Mouse (Mus musculus) adrenal gland, adult 18-20 months (tissue): ENCODE measurements at regions not wholly inside any gene's neighbourhood (a gene's known extent, or its start where the extent isn't known, plus 50 kb on each side); places are given as distances from the start of the nearest gene placed in this dataset.

Source experiments
- DNase-seq, 2 experiments: peaks; one replicate each; pipeline ENCODE4 v3.0.0; 2021 to 2022; ENCODE audit warnings: low spot score in 2 of 2

DNA sequence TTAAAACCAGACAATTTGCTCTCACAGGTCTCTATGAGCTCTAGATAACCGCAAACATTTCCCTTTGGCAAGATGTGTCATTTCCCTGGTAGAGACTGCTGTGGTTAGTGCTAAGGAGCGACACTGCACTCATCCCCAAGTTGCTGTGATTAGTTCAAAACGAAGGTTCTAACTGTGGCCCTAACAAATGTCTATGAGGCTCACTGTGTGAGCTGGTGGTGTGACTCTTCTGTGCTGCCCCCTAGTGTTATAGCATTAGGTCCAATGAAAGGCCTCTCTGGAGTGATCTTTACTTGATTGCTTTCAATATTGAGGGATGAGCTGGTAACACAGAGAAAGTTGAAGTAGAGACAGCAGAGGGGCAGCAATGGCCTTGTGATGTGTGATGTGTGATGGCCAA, 262.7 kb downstream of the Pmp22 start:
- no peak for DNase-seq

DNA sequence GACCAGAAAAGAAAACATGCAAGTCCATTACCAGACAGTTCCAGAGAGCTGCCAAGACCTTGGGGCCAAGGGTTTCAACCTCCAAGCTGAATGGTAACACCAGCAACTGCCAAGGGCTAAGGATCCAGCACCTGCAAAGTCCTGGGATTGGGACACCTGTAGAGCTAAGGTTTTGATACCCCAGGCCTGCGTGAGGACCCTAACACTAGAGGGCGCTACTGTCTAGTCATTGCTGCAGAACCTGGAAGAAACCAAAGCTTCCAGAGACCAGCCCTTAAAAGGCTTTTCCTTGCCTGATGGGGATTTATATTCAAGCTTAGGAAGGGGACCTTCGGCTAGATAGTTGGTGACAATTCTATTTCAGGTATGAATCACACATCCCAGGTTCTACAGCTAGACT, 263.6 kb downstream of the Pmp22 start:
- no peak for DNase-seq

- DNase-seq = no peak
Observed at GRCm38 (mm10) chr11:63394201-63394600, 265.4 kb downstream of the Pmp22 start.

- DNase-seq = no peak
Observed at GRCm38 (mm10) chr11:63396386-63396785, 267.6 kb downstream of the Pmp22 start.

- no peak for DNase-seq
Observed at GRCm38 (mm10) chr11:63402741-63403140, 274.0 kb downstream of the Pmp22 start.

GRCm38 (mm10) chr11:63404719-63405118, 275.9 kb downstream of the Pmp22 start:
- DNase-seq = peak; percentile 70 to 72

DNA sequence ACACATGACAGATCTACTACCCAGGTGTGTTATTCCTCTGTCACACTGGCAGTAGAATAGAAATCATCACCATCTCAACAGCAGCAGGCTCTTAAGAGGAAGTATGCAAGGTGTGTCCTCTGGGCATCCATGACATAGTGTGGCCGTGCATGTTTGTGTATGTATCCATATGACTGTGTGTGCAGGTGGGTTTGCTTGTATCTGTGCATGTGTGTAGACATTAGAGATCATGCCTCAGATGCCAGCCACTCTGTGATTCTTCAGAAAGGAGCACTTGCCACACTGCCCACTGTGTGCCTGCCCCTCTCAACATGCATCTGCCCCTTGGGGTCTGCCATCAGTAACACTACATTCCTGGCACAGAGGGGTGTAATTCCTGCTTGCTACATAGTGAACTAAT, 280.6 kb downstream of the Pmp22 start:
- no peak for DNase-seq

DNA sequence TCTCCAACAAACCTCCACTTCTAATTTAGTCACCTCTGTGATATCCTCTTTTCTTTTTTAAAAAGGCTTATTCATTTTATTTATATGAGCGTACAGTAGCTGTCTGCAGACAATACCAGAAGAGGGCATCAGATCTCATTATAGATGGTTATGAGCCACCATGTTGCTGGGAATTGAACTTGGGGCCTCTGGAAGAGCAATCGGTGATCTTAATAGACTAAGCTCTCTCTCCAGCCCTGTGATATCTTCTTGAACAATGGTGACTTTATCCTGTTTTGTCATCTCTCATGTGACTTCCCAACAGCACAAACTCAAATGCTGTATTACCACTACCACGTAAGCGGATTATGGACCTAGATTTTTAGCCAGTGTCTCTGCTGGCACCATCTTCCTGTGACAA, 282.1 kb downstream of the Pmp22 start:
- DNase-seq = no peak

- no peak for DNase-seq
Observed at GRCm38 (mm10) chr11:63412364-63412991, 283.7 kb downstream of the Pmp22 start.

DNA sequence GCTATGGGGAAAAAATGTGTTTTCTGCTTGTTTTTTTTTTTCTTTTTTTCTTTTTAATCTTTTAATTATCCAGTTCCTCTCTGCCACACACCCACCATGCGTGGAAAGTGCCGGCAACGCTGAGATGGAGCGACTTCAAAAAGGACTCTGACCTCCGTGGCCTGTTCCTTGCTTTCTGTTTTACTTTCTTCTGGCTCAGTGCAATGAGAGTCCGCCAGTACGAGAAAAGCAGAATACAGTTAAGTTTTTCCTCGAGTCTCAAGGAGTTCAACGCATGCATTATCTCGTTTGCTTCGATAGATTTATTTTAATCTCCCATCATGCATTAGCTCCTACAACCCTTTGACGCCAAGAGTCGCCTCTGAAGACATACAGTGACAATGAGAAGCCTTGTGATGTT, 284.3 kb downstream of the Pmp22 start:
- no peak for DNase-seq

DNA sequence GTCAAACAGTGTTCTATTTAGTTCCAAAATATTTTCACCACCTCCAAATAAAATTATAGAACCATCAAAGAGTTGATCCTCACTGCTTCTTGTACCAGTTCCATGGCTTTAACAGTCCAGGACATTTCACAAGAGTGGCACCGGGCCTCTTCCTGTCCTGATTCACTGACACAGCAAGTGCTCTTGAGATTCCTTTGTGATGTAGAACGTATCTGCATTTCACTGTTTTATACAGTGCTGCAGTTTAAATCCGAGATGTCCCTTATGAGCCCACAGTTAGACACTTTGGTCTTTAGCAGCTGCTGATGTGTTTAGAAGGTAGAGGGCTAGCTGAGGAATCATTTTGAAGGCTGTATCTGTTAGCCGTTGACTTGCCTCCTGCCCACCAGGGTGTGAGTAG, 284.8 kb downstream of the Pmp22 start:
- DNase-seq = no peak

GRCm38 (mm10) chr11:63418042-63418776, 289.4 kb downstream of the Pmp22 start:
- no peak for DNase-seq

DNA sequence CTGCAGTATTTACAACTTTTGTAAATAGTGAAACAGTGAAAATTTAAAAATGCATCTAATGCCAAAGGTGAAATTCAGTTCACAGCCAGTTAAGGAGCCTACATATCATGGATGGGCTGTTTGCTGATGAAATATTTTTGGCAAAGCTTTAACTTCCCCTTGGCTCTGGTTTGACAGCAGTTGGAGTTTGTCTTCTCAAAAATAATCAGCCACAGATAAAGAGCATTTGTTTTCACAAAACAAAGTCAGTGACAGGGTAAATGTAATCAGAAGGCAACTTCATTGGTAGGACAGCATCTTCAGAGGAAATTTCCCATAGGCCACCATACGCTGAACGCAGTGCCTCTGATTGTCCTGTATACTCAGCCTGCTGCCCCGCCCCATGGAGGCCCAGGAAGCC, 291.6 kb downstream of the Pmp22 start:
- DNase-seq = no peak

GRCm38 (mm10) chr11:63422069-63422468, 293.3 kb downstream of the Pmp22 start:
- no peak for DNase-seq

DNA sequence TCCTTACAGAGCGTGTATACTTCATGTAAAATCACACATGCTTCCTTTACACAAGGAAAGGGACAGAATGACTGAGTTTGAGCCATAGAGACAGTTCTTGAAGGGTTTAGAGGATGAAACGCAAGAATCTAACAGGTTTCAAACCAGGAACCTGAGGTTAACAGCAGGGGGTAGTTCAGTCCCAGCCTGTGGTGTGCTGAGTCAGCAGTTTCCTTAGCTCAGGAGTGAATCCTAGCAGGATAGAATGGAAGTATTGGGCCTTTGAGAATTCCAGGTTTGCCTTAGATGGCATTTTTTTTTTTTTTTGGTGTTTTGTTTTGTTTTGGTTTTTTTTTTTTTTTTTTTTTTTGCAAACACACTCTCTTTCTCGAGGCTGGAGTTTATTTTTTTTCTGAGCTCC, 295.5 kb downstream of the Pmp22 start:
- no peak for DNase-seq

GRCm38 (mm10) chr11:63425741-63426140, 297.0 kb downstream of the Pmp22 start:
- no peak for DNase-seq

- DNase-seq = no peak
Observed at GRCm38 (mm10) chr11:63453786-63454185, 325.0 kb downstream of the Pmp22 start.

GRCm38 (mm10) chr11:63454910-63455531, 326.2 kb downstream of the Pmp22 start:
- DNase-seq = no peak

DNA sequence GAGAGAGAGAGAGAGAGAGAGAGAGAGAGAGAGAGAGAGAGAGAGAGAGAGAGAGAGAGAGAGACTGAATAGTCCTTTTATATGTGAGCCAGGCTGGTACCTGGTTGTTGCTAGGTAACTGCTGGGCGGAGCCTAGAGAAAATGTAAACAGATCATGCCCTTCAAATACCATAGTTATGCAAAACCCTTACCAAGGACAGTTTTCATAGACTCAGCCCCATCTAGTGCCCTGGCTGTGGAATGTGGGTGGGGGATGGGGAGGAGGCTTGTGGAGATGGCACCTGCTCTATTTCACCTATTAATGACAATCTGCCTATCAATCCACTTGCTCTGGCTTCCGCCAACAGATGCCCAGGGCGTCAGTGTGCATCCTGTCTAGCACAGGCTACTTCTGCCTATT, 327.6 kb downstream of the Pmp22 start:
- DNase-seq = no peak

GRCm38 (mm10) chr11:63457250-63457649, 328.5 kb downstream of the Pmp22 start:
- DNase-seq = no peak

- no peak for DNase-seq
Observed at GRCm38 (mm10) chr11:63460146-63460545, 331.4 kb downstream of the Pmp22 start.

- DNase-seq = no peak
Observed at GRCm38 (mm10) chr11:63463797-63464331, 335.1 kb downstream of the Pmp22 start.
